ENCODE assay signal across 10 mouse cellular contexts in genomic region chr2:74686301-74686987, GRCm38 (mm10). TPM values are rescaled to one million over a fixed set of nuclear protein-coding genes. Genes with fewer than 3 reads are reported as not detected.
A peak's percentile ranks its signal among the peaks of the same experiment; 100 is the strongest.
DNase-seq lines count a peak whose midpoint lies in the region; ATAC-seq and TF ChIP-seq lines count a peak whose summit lies in the region.
"Had no signal": no experiment of that assay in that cellular context is flagged by ENCODE, and none has a peak within 500 bp of the region (broad histone marks: within the 10 kb centered on the region; RNA-seq: fewer than 3 reads in every experiment).

No protein-coding gene starts in this region.

- DNase-seq in gastrocnemius, adult 18-20 months (ENCODE audit: low spot score): peak; percentile 68
- DNase-seq in gastrocnemius, postnatal 14 days: no peak
- peak; percentile 78 for DNase-seq in urinary bladder, postnatal 14 days (ENCODE audit: low spot score)
- no peak for DNase-seq in urinary bladder, adult 2 months (ENCODE audit: low spot score)
- peak; percentile 69 for DNase-seq in heart, postnatal 0 days (ENCODE audit: low spot score)
- peak; percentile 63 for DNase-seq in left cerebral cortex, postnatal 4 days
- peak; percentile 84 for DNase-seq in neural tube, embryonic 11.5 days (ENCODE audit: low spot score)
- no peak for DNase-seq in spleen, adult 12 weeks (ENCODE audit: low spot score)

- H3K36me3 ChIP-seq in heart, postnatal 0 days (replicated peaks; ENCODE audit: control insufficient read depth, insufficient read depth, low read length): no peaks in the 10 kb centered on the region
- no peaks in the 10 kb centered on the region for H3K36me3 ChIP-seq in neural tube, embryonic 11.5 days (ENCODE audit: control insufficient read depth, insufficient read depth, low read length)
- H3K36me3 ChIP-seq: heart, embryonic 15.5 days had no signal

- no peak for TF ChIP-seq EP300 in heart, postnatal 0 days (IDR thresholded peaks at IDR 0.05; ENCODE audit: low read depth)

- intact Hi-C loops in gastrocnemius, postnatal 14 days (cut with DNase I; ENCODE audit: low total_unique reads): no loop called here
- intact Hi-C loops in left cerebral cortex, postnatal 4 days (cut with DNase I): no loop called here

- H3K27ac ChIP-seq in heart, postnatal 0 days (ENCODE audit: low read depth): no peak overlapping the region
- no peak overlapping the region for H3K27ac ChIP-seq in neural tube, embryonic 11.5 days (ENCODE audit: low read depth, low read length)
- H3K27ac ChIP-seq: heart, embryonic 15.5 days had no signal

- H3K9me3 ChIP-seq in heart, postnatal 0 days (replicated peaks; ENCODE audit: control insufficient read depth, low read length): no peaks in the 10 kb centered on the region
- no peaks in the 10 kb centered on the region for H3K9me3 ChIP-seq in neural tube, embryonic 11.5 days (ENCODE audit: control insufficient read depth, low read length)
- H3K9me3 ChIP-seq: heart, embryonic 15.5 days had no signal

- no peak for ATAC-seq in heart, postnatal 0 days (ENCODE audit: insufficient read depth, low read depth)
- ATAC-seq in neural tube, embryonic 11.5 days (ENCODE audit: insufficient read depth, low FRiP score, low TSS enrichment): no peak

- H3K27me3 ChIP-seq in heart, postnatal 0 days (ENCODE audit: control insufficient read depth, insufficient read depth, low read length): peaks cover 99% of the 10 kb centered on the region
- H3K27me3 ChIP-seq in neural tube, embryonic 11.5 days (ENCODE audit: control insufficient read depth, insufficient read depth, low read length): peaks cover 93% of the 10 kb centered on the region

- H3K4me3 ChIP-seq in heart, postnatal 0 days (ENCODE audit: low read depth, low read length): no peak overlapping the region
- peak overlapping the region; percentile 35 for H3K4me3 ChIP-seq in neural tube, embryonic 11.5 days (ENCODE audit: low read depth, low read length)
- H3K4me3 ChIP-seq: heart, embryonic 15.5 days had no signal

- H3K4me2 ChIP-seq in heart, postnatal 0 days (ENCODE audit: low read depth, low read length): no peak overlapping the region
- H3K4me2 ChIP-seq in neural tube, embryonic 11.5 days (ENCODE audit: low read depth): peak overlapping the region; percentile 38
- H3K4me2 ChIP-seq: heart, embryonic 15.5 days had no signal

- H3K9ac ChIP-seq in heart, postnatal 0 days (replicated peaks; ENCODE audit: low read depth, low read length): no peak overlapping the region
- H3K9ac ChIP-seq in neural tube, embryonic 11.5 days (ENCODE audit: low read length): peak overlapping the region; percentile 60
- H3K9ac ChIP-seq: heart, embryonic 15.5 days had no signal

- peak; percentile 56 for TF ChIP-seq CTCF in heart, postnatal 0 days (IDR thresholded peaks at IDR 0.05; ENCODE audit: low read depth)

- WGBS in heart, postnatal 0 days: 7% methylated on average over 17 of the region's 17 CpGs
- 4% methylated on average over 17 of the region's 17 CpGs for WGBS in neural tube, embryonic 11.5 days

- peaks cover 9% of the 10 kb centered on the region; the same call in 1 of the 2 replicates for H3K4me1 ChIP-seq in heart, postnatal 0 days (ENCODE audit: control insufficient read depth, insufficient read depth)
- H3K4me1 ChIP-seq in neural tube, embryonic 11.5 days (ENCODE audit: control insufficient read depth, insufficient read depth, low read length): no peaks in the 10 kb centered on the region

RNA-seq across cellular contexts. Expression of gene Hoxd10, which starts 5.3 kb away (rescaled TPM):
- total RNA-seq in gastrocnemius, adult 18-20 months (2021): 1 to 10 TPM; 5.0 to 6.1 TPM
- 1 to 10 TPM; 4.4 to 4.5 TPM for total RNA-seq in gastrocnemius, postnatal 14 days (2021)
- 13.5 and 14.9 TPM in 2 replicates for polyA plus RNA-seq in urinary bladder, adult 2 months (2012; rRNA removed)
- not detected in 2 replicates for total RNA-seq in heart, postnatal 0 days (2014; rRNA removed; ENCODE audit: low replicate concordance)
- polyA plus RNA-seq in heart, postnatal 0 days (2015; fragmentation: Nextera tagmentation; extraction: Ambion mirVana): 0.08 TPM in 1 of 2 replicates, not detected in the other
- total RNA-seq in left cerebral cortex, postnatal 4 days (2021): not detected
- polyA plus RNA-seq in neural tube, embryonic 11.5 days (2014; fragmentation: Nextera tagmentation; extraction: Ambion mirVana): 28.1 and 29.3 TPM in 2 replicates
- total RNA-seq: neutrophil, adult 5-6 weeks had no signal
- polyA plus RNA-seq: heart, embryonic 15.5 days had no signal

RNA-seq across cellular contexts. Expression of gene Hoxd11, which starts 7.1 kb away (rescaled TPM):
- not detected for total RNA-seq in gastrocnemius, adult 18-20 months (2021)
- under 1 TPM in 1 of 2 experiments, not detected in 1; 0.29 TPM for total RNA-seq in gastrocnemius, postnatal 14 days (2021)
- polyA plus RNA-seq in urinary bladder, adult 2 months (2012; rRNA removed): 8.1 and 8.9 TPM in 2 replicates
- total RNA-seq in heart, postnatal 0 days (2014; rRNA removed; ENCODE audit: low replicate concordance): 0.11 TPM in 1 of 2 replicates, not detected in the other
- not detected in 2 replicates for polyA plus RNA-seq in heart, postnatal 0 days (2015; fragmentation: Nextera tagmentation; extraction: Ambion mirVana)
- not detected for total RNA-seq in left cerebral cortex, postnatal 4 days (2021)
- 8.1 and 8.5 TPM in 2 replicates for polyA plus RNA-seq in neural tube, embryonic 11.5 days (2014; fragmentation: Nextera tagmentation; extraction: Ambion mirVana)
- total RNA-seq: neutrophil, adult 5-6 weeks had no signal
- polyA plus RNA-seq: heart, embryonic 15.5 days had no signal

RNA-seq across cellular contexts. Expression of gene Hoxd9, which starts 11.1 kb away (rescaled TPM):
- total RNA-seq in gastrocnemius, adult 18-20 months (2021): 10 to 100 TPM; 17.0 to 18.1 TPM
- total RNA-seq in gastrocnemius, postnatal 14 days (2021): 10 to 100 TPM; 14.8 to 18.8 TPM
- polyA plus RNA-seq in urinary bladder, adult 2 months (2012; rRNA removed): 9.1 and 12.2 TPM in 2 replicates
- 0.84 TPM in 1 of 2 replicates, not detected in the other for total RNA-seq in heart, postnatal 0 days (2014; rRNA removed; ENCODE audit: low replicate concordance)
- 0.08 and 0.12 TPM in 2 replicates for polyA plus RNA-seq in heart, postnatal 0 days (2015; fragmentation: Nextera tagmentation; extraction: Ambion mirVana)
- total RNA-seq in left cerebral cortex, postnatal 4 days (2021): not detected
- polyA plus RNA-seq in neural tube, embryonic 11.5 days (2014; fragmentation: Nextera tagmentation; extraction: Ambion mirVana): 14.3 and 17.3 TPM in 2 replicates
- total RNA-seq: neutrophil, adult 5-6 weeks had no signal

RNA-seq across cellular contexts. Expression of gene Hoxd12, which starts 11.6 kb away (rescaled TPM):
- not detected for total RNA-seq in gastrocnemius, adult 18-20 months (2021)
- total RNA-seq in gastrocnemius, postnatal 14 days (2021): not detected
- polyA plus RNA-seq in urinary bladder, adult 2 months (2012; rRNA removed): 2.3 and 2.6 TPM in 2 replicates
- not detected in 2 replicates for total RNA-seq in heart, postnatal 0 days (2014; rRNA removed; ENCODE audit: low replicate concordance)
- polyA plus RNA-seq in heart, postnatal 0 days (2015; fragmentation: Nextera tagmentation; extraction: Ambion mirVana): not detected in 2 replicates
- not detected for total RNA-seq in left cerebral cortex, postnatal 4 days (2021)
- polyA plus RNA-seq in neural tube, embryonic 11.5 days (2014; fragmentation: Nextera tagmentation; extraction: Ambion mirVana): 2.1 TPM in 2 replicates
- total RNA-seq: neutrophil, adult 5-6 weeks had no signal
- polyA plus RNA-seq: heart, embryonic 15.5 days had no signal

RNA-seq across cellular contexts. Expression of gene Hoxd8, which starts 18.0 kb away (rescaled TPM):
- total RNA-seq in gastrocnemius, adult 18-20 months (2021): 10 to 100 TPM; 32.2 to 40.3 TPM
- 10 to 100 TPM; 30.0 to 38.2 TPM for total RNA-seq in gastrocnemius, postnatal 14 days (2021)
- 19.5 and 23.1 TPM in 2 replicates for polyA plus RNA-seq in urinary bladder, adult 2 months (2012; rRNA removed)
- 1.5 TPM in 1 of 2 replicates, not detected in the other for total RNA-seq in heart, postnatal 0 days (2014; rRNA removed; ENCODE audit: low replicate concordance)
- 0.23 and 0.26 TPM in 2 replicates for polyA plus RNA-seq in heart, postnatal 0 days (2015; fragmentation: Nextera tagmentation; extraction: Ambion mirVana)
- total RNA-seq in left cerebral cortex, postnatal 4 days (2021): under 1 TPM; 0.22 to 0.76 TPM
- 21.3 and 23.1 TPM in 2 replicates for polyA plus RNA-seq in neural tube, embryonic 11.5 days (2014; fragmentation: Nextera tagmentation; extraction: Ambion mirVana)
- total RNA-seq: neutrophil, adult 5-6 weeks had no signal

Comparison
In these comparisons a context has a peak if more than half of its experiments do, and no peak if none do; other contexts are left out.
1. DNase-seq: peak in gastrocnemius, adult 18-20 months (single experiment), urinary bladder, postnatal 14 days (single experiment), heart, postnatal 0 days (single experiment), left cerebral cortex, postnatal 4 days (single experiment) and neural tube, embryonic 11.5 days (single experiment); none in gastrocnemius, postnatal 14 days (single experiment), urinary bladder, adult 2 months (single experiment) and spleen, adult 12 weeks (single experiment).